Mouse (Mus musculus): ENCODE measurements around the gene Ppp1r21. TPM values are rescaled to one million over a fixed set of nuclear protein-coding genes. Genes with fewer than 3 reads are reported as not detected.
A peak's percentile ranks its signal among the peaks of the same experiment; 100 is the strongest.

The Ppp1r21 gene
- polyA plus RNA-seq, 1 experiment = 26.5 TPM

- TF ChIP-seq POLR2A (IDR thresholded peaks at IDR 0.05; ENCODE audit: borderline replicate concordance, control insufficient read depth, low read depth, low read length) = no peak
- TF ChIP-seq CTCF (IDR thresholded peaks at IDR 0.05; ENCODE audit: control insufficient read depth, insufficient read depth, low read length) = no peak
- H3K27ac ChIP-seq (ENCODE audit: control insufficient read depth, insufficient read depth, low read depth, low read length, poor library complexity) = 0 out of 2 replicates have a peak overlapping the region, but pooled peaks have one; percentile 1
- no peaks in the 10 kb centered on the region; the same call in none of the 2 replicates for H3K4me1 ChIP-seq (ENCODE audit: control insufficient read depth, insufficient read depth, low read length)
- H3K4me3 ChIP-seq (replicated peaks; ENCODE audit: control insufficient read depth, low read depth, low read length) = no peak overlapping the region
- 66% methylated on average over 7 of the region's 7 CpGs for WGBS
These were observed 96.0 kb downstream of the Ppp1r21 start for GRCm38 (mm10) chr17:88625931-88626330.

GRCm38 (mm10) chr17:88626347-88626811 is 96.5 kb downstream of the Ppp1r21 start:
- WGBS = 78% methylated on average over 7 of the region's 7 CpGs
- TF ChIP-seq POLR2A (IDR thresholded peaks at IDR 0.05; ENCODE audit: borderline replicate concordance, control insufficient read depth, low read depth, low read length) (no peak), CTCF (IDR thresholded peaks at IDR 0.05; ENCODE audit: control insufficient read depth, insufficient read depth, low read length) (no peak)
- 0 out of 2 replicates have a peak overlapping the region, but pooled peaks have one; percentile 1 for H3K27ac ChIP-seq (ENCODE audit: control insufficient read depth, insufficient read depth, low read depth, low read length, poor library complexity)
- H3K4me1 ChIP-seq (ENCODE audit: control insufficient read depth, insufficient read depth, low read length) = no peaks in the 10 kb centered on the region; the same call in none of the 2 replicates
- no peak overlapping the region for H3K4me3 ChIP-seq (replicated peaks; ENCODE audit: control insufficient read depth, low read depth, low read length)

- no peak overlapping the region for H3K27ac ChIP-seq (ENCODE audit: control insufficient read depth, insufficient read depth, low read depth, low read length, poor library complexity)
- no peaks in the 10 kb centered on the region; the same call in none of the 2 replicates for H3K4me1 ChIP-seq (ENCODE audit: control insufficient read depth, insufficient read depth, low read length)
- no peak for TF ChIP-seq POLR2A (IDR thresholded peaks at IDR 0.05; ENCODE audit: borderline replicate concordance, control insufficient read depth, low read depth, low read length)
- no peak for TF ChIP-seq CTCF (IDR thresholded peaks at IDR 0.05; ENCODE audit: control insufficient read depth, insufficient read depth, low read length)
- 85% methylated on average over 7 of the region's 7 CpGs for WGBS
- no peak overlapping the region for H3K4me3 ChIP-seq (replicated peaks; ENCODE audit: control insufficient read depth, low read depth, low read length)
These were observed 97.2 kb downstream of the Ppp1r21 start for GRCm38 (mm10) chr17:88627150-88627549.

GRCm38 (mm10) chr17:88628676-88629380 is 98.9 kb downstream of the Ppp1r21 start:
- WGBS = 65% methylated on average over 10 of the region's 10 CpGs
- Histone ChIP-seq H3K4me3 (replicated peaks; ENCODE audit: control insufficient read depth, low read depth, low read length) (no peak overlapping the region), H3K4me1 (ENCODE audit: control insufficient read depth, insufficient read depth, low read length) (no peaks in the 10 kb centered on the region; the same call in 1 of the 2 replicates), H3K27ac (ENCODE audit: control insufficient read depth, insufficient read depth, low read depth, low read length, poor library complexity) (no peak overlapping the region)
- no peak for TF ChIP-seq POLR2A (IDR thresholded peaks at IDR 0.05; ENCODE audit: borderline replicate concordance, control insufficient read depth, low read depth, low read length)
- TF ChIP-seq CTCF (IDR thresholded peaks at IDR 0.05; ENCODE audit: control insufficient read depth, insufficient read depth, low read length) = no peak

GRCm38 (mm10) chr17:88629381-88629759 is 99.5 kb downstream of the Ppp1r21 start:
- TF ChIP-seq POLR2A (IDR thresholded peaks at IDR 0.05; ENCODE audit: borderline replicate concordance, control insufficient read depth, low read depth, low read length) = no peak
- no peak for TF ChIP-seq CTCF (IDR thresholded peaks at IDR 0.05; ENCODE audit: control insufficient read depth, insufficient read depth, low read length)
- WGBS = 65% methylated on average over 4 of the region's 4 CpGs
- H3K4me3 ChIP-seq (replicated peaks; ENCODE audit: control insufficient read depth, low read depth, low read length) = no peak overlapping the region
- no peak overlapping the region for H3K27ac ChIP-seq (ENCODE audit: control insufficient read depth, insufficient read depth, low read depth, low read length, poor library complexity)
- no peaks in the 10 kb centered on the region; the same call in 1 of the 2 replicates for H3K4me1 ChIP-seq (ENCODE audit: control insufficient read depth, insufficient read depth, low read length)

- H3K4me3 ChIP-seq (replicated peaks; ENCODE audit: control insufficient read depth, low read depth, low read length) = no peak overlapping the region
- no peak for TF ChIP-seq CTCF (IDR thresholded peaks at IDR 0.05; ENCODE audit: control insufficient read depth, insufficient read depth, low read length)
- TF ChIP-seq POLR2A (IDR thresholded peaks at IDR 0.05; ENCODE audit: borderline replicate concordance, control insufficient read depth, low read depth, low read length) = no peak
- no peaks in the 10 kb centered on the region; the same call in 1 of the 2 replicates for H3K4me1 ChIP-seq (ENCODE audit: control insufficient read depth, insufficient read depth, low read length)
- no peak overlapping the region for H3K27ac ChIP-seq (ENCODE audit: control insufficient read depth, insufficient read depth, low read depth, low read length, poor library complexity)
- 80% methylated on average over 11 of the region's 11 CpGs for WGBS
These were observed 100.1 kb downstream of the Ppp1r21 start for GRCm38 (mm10) chr17:88629931-88630553.

GRCm38 (mm10) chr17:88630554-88630948 is 100.6 kb downstream of the Ppp1r21 start:
- no peaks in the 10 kb centered on the region; the same call in 1 of the 2 replicates for H3K4me1 ChIP-seq (ENCODE audit: control insufficient read depth, insufficient read depth, low read length)
- no peak overlapping the region for H3K4me3 ChIP-seq (replicated peaks; ENCODE audit: control insufficient read depth, low read depth, low read length)
- 76% methylated on average over 3 of the region's 3 CpGs for WGBS
- no peak overlapping the region for H3K27ac ChIP-seq (ENCODE audit: control insufficient read depth, insufficient read depth, low read depth, low read length, poor library complexity)
- TF ChIP-seq CTCF (IDR thresholded peaks at IDR 0.05; ENCODE audit: control insufficient read depth, insufficient read depth, low read length) (no peak), POLR2A (IDR thresholded peaks at IDR 0.05; ENCODE audit: borderline replicate concordance, control insufficient read depth, low read depth, low read length) (no peak)

GRCm38 (mm10) chr17:88632631-88633030 is 102.7 kb downstream of the Ppp1r21 start:
- Histone ChIP-seq H3K4me3 (replicated peaks; ENCODE audit: control insufficient read depth, low read depth, low read length) (no peak overlapping the region), H3K27ac (ENCODE audit: control insufficient read depth, insufficient read depth, low read depth, low read length, poor library complexity) (no peak overlapping the region), H3K4me1 (ENCODE audit: control insufficient read depth, insufficient read depth, low read length) (no peaks in the 10 kb centered on the region; the same call in 1 of the 2 replicates)
- WGBS = 83% methylated on average over 3 of the region's 3 CpGs
- TF ChIP-seq POLR2A (IDR thresholded peaks at IDR 0.05; ENCODE audit: borderline replicate concordance, control insufficient read depth, low read depth, low read length) (no peak), CTCF (IDR thresholded peaks at IDR 0.05; ENCODE audit: control insufficient read depth, insufficient read depth, low read length) (no peak)

Data from bone marrow, adult 2 months (tissue).